Mouse (Mus musculus): Measurements from ENCODE around the gene Micu2. TPM values are rescaled to one million over a fixed set of nuclear protein-coding genes. Genes with fewer than 3 reads are reported as not detected.

Micu2 gene
- 23.4 TPM for polyA plus RNA-seq (2015; fragmentation: Illumina TruSeq; extraction: RNeasy Lipid Tissue Mini Kit (QIAGEN cat#74804); ENCODE audit: low read depth, low replicate concordance)

DNA sequence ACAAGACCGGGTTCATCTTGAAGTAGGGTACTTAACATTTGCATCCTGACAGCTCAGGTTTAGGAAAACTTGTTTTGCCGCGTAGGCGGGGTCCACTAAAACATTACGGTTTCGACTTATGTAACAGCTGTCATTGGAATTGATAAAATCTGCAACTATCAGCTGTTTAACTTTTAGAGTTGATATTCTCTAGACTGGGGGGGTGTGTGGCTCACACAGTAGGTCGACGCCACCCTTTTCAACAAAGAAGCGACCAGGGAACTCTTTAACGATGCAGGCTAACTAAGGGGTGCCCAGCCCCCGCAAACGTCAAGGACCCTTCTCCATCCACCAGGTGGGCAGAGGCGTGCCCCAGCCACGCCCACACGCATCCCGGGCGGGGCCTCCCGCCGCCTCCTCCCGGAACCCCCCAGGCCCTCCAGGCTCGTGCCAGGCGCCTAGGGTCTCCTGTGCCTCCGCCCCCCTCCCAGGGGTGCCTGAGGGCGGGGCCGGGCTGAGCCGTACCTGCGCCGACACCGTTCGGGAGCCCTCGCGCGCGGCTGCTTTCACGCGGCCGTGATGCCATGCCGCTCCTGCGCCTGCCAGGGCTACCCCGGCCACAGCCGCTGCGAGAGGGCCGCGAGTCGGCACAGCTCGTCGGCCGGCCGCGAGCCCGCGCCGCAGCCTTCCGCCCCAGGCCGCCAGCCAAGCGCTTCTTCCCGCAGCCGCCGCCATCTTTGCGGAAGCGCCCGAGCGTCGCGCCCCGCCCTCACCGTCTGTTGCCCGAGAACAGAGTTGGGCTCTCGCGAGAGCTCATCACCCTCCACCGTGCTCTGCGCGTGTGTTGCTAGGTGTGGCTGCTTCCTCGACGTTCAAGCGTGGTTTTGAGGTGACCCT is at the start of gene Micu2:
Gene Micu2, minus strand, starts transcription at position 737 of the 876 bp plus-strand sequence.

DNA sequence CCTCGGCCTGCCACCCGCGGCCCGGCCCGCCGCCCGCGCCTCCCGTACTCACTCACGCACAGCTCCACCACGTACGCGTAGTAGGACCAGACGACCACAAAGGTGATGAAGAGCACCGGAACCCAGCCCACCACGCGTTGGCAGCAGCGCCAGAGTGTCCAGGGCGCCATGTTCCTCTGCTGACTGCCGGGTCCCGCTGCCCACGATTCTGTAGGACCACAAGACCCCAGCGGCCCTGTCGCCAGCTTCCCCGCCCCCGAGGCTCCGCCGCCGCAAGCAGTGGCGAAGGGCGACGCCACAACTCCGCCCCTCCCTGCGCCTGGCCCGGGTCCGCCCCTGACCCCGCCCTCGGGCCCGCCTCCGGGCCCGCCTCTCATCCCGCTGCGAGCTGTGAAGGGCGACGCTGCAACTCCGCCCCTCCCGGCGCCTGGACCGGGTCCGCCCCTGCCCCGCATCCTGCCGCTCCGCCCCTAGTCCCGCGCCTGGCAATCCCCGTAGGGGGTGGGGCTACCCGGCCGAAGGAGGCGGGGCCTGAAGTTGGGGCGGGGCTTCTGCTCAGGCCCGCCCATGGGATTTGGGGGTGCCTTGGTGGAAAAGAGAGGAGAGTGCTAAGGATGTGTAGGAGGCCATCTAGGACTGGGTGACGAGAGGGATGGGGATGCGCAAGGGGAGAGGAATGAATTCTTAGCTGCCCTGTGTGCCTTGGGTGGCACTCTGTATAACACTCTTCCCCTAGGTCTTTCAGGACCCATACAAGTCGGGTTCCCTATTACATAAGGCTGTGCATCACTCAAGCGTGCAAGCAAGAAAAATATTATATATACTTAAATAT is 108.8 kb downstream of the Micu2 start, which contains the start of gene Zdhhc20:
Gene Zdhhc20, minus strand, starts transcription at position 266 of the 832 bp plus-strand sequence.

Other genes with a start within 250 kb of the Micu2 start
- gene Lats2, start 240.9 kb downstream of the Micu2 start, polyA plus RNA-seq (2015; fragmentation: Illumina TruSeq; extraction: RNeasy Lipid Tissue Mini Kit (QIAGEN cat#74804); ENCODE audit: low read depth, low replicate concordance) = 13.8 TPM
- gene Sap18, start 201.1 kb downstream of the Micu2 start, polyA plus RNA-seq (2015; fragmentation: Illumina TruSeq; extraction: RNeasy Lipid Tissue Mini Kit (QIAGEN cat#74804); ENCODE audit: low read depth, low replicate concordance) = 120 TPM
- 0.80 TPM for gene Ska3, start 173.1 kb downstream of the Micu2 start, polyA plus RNA-seq (2015; fragmentation: Illumina TruSeq; extraction: RNeasy Lipid Tissue Mini Kit (QIAGEN cat#74804); ENCODE audit: low read depth, low replicate concordance)
- gene Mrpl57, start 173.0 kb downstream of the Micu2 start, polyA plus RNA-seq (2015; fragmentation: Illumina TruSeq; extraction: RNeasy Lipid Tissue Mini Kit (QIAGEN cat#74804); ENCODE audit: low read depth, low replicate concordance) = 70.0 TPM
- 53.3 TPM for gene Zdhhc20, start 109.0 kb downstream of the Micu2 start, polyA plus RNA-seq (2015; fragmentation: Illumina TruSeq; extraction: RNeasy Lipid Tissue Mini Kit (QIAGEN cat#74804); ENCODE audit: low read depth, low replicate concordance)
- 27.4 TPM for gene Fgf9, start 71.3 kb upstream of the Micu2 start, polyA plus RNA-seq (2015; fragmentation: Illumina TruSeq; extraction: RNeasy Lipid Tissue Mini Kit (QIAGEN cat#74804); ENCODE audit: low read depth, low replicate concordance)